Mouse (Mus musculus) kidney, embryonic 15.5 days (tissue): Measurements from ENCODE around the gene Cul4a. TPM values are rescaled to one million over a fixed set of nuclear protein-coding genes. Genes with fewer than 3 reads are reported as not detected.

Source experiments
- ATAC-seq: fragments of 200-750 bp; cut with Nextera tagmentation; replicated peaks from 2 replicates; pipeline ENCODE4 v1.8.0; 2017; ENCODE audit warnings: moderate TSS enrichment; ENCODE audit not compliant: low FRiP score
- H3K27ac ChIP-seq: fragments of 300-500 bp; sonication (generic); 2 replicates; pipeline ENCODE4 v1.5.1; 2015; ENCODE audit warnings: mild to moderate bottlenecking, inconsistent platforms
- H3K27me3 ChIP-seq: fragments of 300-500 bp; sonication (generic); 2 replicates; pipeline ENCODE4 v1.6.1; 2015; ENCODE audit warnings: inconsistent platforms
- H3K36me3 ChIP-seq: fragments of 300-500 bp; sonication (generic); 2 replicates; pipeline ENCODE4 v1.6.1; 2015; ENCODE audit warnings: inconsistent platforms
- H3K4me1 ChIP-seq: fragments of 300-500 bp; sonication (generic); 2 replicates; pipeline ENCODE4 v1.6.1; 2015; ENCODE audit warnings: inconsistent platforms
- H3K4me2 ChIP-seq: fragments of 300-500 bp; sonication (generic); 2 replicates; pipeline ENCODE4 v1.6.1; 2015; ENCODE audit warnings: moderate library complexity, mild to moderate bottlenecking, inconsistent platforms
- H3K4me3 ChIP-seq: fragments of 300-500 bp; sonication (generic); replicated peaks from 2 replicates; pipeline ENCODE4 v1.5.1; 2015; ENCODE audit warnings: mild to moderate bottlenecking, inconsistent platforms
- H3K9ac ChIP-seq: fragments of 300-500 bp; sonication (generic); 2 replicates; pipeline ENCODE4 v1.6.1; 2015; ENCODE audit warnings: mild to moderate bottlenecking, inconsistent platforms
- H3K9me3 ChIP-seq: fragments of 300-500 bp; sonication (generic); replicated peaks from 2 replicates; pipeline ENCODE4 v1.6.1; 2016; ENCODE audit warnings: inconsistent platforms
- WGBS: fragments of 180-500 bp; shearing (Covaris S2); methylation state at CpG from one replicate; pipeline ENCODE4 v1.1.7; 2015; ENCODE audit warnings: mixed read lengths; 5-methylcytosine and 5-hydroxymethylcytosine counted together
- polyA plus RNA-seq: library from polyadenylated mRNA; unstranded; fragments of >200 nt; fragmentation: Nextera tagmentation; extraction: Ambion mirVana; gene quantifications from 2 replicates; pipeline ENCODE4 v1.2.1, GENCODE M21; 2015

The Cul4a gene
- polyA plus RNA-seq, 1 experiment from 2014 or later: 105 TPM

GRCm38 (mm10) chr8:13148476-13148875, 43.1 kb downstream of the Cul4a start:
- no peaks in the 10 kb centered on the region for H3K9me3 ChIP-seq
- no peak for ATAC-seq
- no peaks in the 10 kb centered on the region for H3K27me3 ChIP-seq
- 84% methylated on average over 2 of the region's 2 CpGs for WGBS
- H3K27ac ChIP-seq: no peak overlapping the region
- no peaks in the 10 kb centered on the region for H3K4me1 ChIP-seq
- H3K4me2 ChIP-seq: no peak overlapping the region
- no peak overlapping the region for H3K9ac ChIP-seq
- peaks cover 61% of the 10 kb centered on the region for H3K36me3 ChIP-seq
- H3K4me3 ChIP-seq: no peak overlapping the region

DNA sequence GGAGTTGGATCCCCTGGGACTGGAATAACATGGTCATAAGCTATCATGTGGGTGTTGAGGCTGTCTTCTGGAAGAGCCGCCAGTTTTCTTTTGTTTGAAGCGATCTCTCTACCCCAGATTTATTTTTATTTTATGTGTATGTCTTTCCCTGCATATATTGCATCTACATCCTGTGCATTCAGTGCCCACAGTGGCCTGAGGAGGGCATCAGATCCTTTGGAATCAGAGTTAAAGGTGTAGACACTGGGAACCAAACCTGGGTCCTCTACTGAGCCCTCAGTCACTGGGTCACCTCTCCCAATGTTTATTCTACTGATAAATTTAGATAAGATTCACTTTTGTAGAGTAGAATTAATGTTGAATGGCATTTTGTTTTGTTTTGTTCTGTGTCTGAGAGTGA, 43.9 kb downstream of the Cul4a start:
- H3K36me3 ChIP-seq: peaks cover 54% of the 10 kb centered on the region
- 94% methylated on average over 2 of the region's 2 CpGs for WGBS

GRCm38 (mm10) chr8:13149866-13150265, 44.4 kb downstream of the Cul4a start:
- Histone ChIP-seq H3K9ac (no peak overlapping the region), H3K4me3 (no peak overlapping the region), H3K36me3 (peaks cover 48% of the 10 kb centered on the region), H3K4me1 (no peaks in the 10 kb centered on the region), H3K4me2 (no peak overlapping the region), H3K27me3 (no peaks in the 10 kb centered on the region), H3K9me3 (no peaks in the 10 kb centered on the region), H3K27ac (no peak overlapping the region)
- WGBS: 66% methylated on average over 5 of the region's 5 CpGs
- no peak for ATAC-seq

More for the DNA sequence above, 43.9 kb downstream of the Cul4a start:
- no peaks in the 10 kb centered on the region for H3K9me3 ChIP-seq
- no peak overlapping the region for H3K4me3 ChIP-seq
- no peak overlapping the region for H3K27ac ChIP-seq
- H3K27me3 ChIP-seq: no peaks in the 10 kb centered on the region
- no peak overlapping the region for H3K9ac ChIP-seq
- no peaks in the 10 kb centered on the region for H3K4me1 ChIP-seq
- ATAC-seq: no peak
- no peak overlapping the region for H3K4me2 ChIP-seq

DNA sequence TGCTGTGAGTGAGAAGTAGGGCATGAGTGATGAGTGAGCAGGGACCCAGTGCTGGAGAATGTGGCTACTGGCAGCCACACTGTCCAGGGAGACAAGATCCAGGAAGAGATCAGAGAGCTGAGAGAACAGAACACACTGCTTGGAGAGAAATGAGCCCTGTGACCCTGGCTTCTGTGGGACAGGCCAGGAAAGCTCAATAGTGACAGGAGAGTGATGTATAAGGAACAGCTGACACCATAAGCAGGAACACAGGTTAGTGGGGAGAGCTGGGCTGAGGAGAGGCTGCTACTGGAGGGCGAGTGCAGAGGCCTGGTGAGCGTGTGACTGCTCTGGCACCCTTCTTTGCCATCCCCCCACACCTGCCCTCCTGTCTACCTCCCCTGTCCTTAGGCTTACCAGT, 45.5 kb downstream of the Cul4a start:
- H3K36me3 ChIP-seq: peaks cover 38% of the 10 kb centered on the region
- H3K4me2 ChIP-seq: no peak overlapping the region
- no peak overlapping the region for H3K9ac ChIP-seq
- ATAC-seq: no peak
- no peaks in the 10 kb centered on the region for H3K9me3 ChIP-seq
- H3K4me1 ChIP-seq: no peaks in the 10 kb centered on the region
- no peak overlapping the region for H3K27ac ChIP-seq
- H3K4me3 ChIP-seq: no peak overlapping the region
- WGBS: 86% methylated on average over 2 of the region's 2 CpGs
- no peaks in the 10 kb centered on the region for H3K27me3 ChIP-seq

DNA sequence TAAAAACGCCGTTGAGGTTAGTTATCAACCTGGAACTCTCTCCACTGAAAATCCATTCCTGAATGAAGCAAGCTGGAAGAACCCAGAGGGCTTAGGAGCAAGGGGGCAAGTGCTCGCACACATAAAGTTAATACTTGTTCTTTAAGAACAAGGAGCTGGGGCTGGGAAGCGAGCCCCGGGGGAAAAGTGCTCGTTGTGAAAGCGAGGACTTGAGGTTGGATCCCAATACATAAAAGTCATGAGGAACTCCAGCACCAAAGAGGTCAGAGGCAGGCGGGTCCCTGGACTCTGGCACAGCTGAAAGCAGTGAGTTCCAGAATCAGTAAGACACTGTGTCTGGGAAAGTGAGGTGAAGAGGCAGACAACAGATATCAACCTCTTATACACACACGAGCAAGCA, 48.7 kb downstream of the Cul4a start:
- H3K27ac ChIP-seq: peak overlapping the region; percentile 7; the same call in 1 of the 2 replicates
- 75% methylated on average over 9 of the region's 9 CpGs for WGBS
- H3K4me1 ChIP-seq: peaks cover 5% of the 10 kb centered on the region
- H3K4me2 ChIP-seq: no peak overlapping the region
- H3K9ac ChIP-seq: no peak overlapping the region
- H3K9me3 ChIP-seq: no peaks in the 10 kb centered on the region
- H3K4me3 ChIP-seq: no peak overlapping the region
- H3K36me3 ChIP-seq: peaks cover 10% of the 10 kb centered on the region
- no peaks in the 10 kb centered on the region for H3K27me3 ChIP-seq
- no peak for ATAC-seq

- 75% methylated on average over 9 of the region's 9 CpGs for WGBS
- H3K27ac ChIP-seq: no peak overlapping the region
- no peaks in the 10 kb centered on the region for H3K27me3 ChIP-seq
- ATAC-seq: no peak
- no peak overlapping the region for H3K9ac ChIP-seq
- H3K4me1 ChIP-seq: peaks cover 11% of the 10 kb centered on the region
- no peak overlapping the region for H3K4me3 ChIP-seq
- H3K4me2 ChIP-seq: no peak overlapping the region
- H3K9me3 ChIP-seq: no peaks in the 10 kb centered on the region
- H3K36me3 ChIP-seq: no peaks in the 10 kb centered on the region
Observed at GRCm38 (mm10) chr8:13155358-13155757, 49.9 kb downstream of the Cul4a start.

DNA sequence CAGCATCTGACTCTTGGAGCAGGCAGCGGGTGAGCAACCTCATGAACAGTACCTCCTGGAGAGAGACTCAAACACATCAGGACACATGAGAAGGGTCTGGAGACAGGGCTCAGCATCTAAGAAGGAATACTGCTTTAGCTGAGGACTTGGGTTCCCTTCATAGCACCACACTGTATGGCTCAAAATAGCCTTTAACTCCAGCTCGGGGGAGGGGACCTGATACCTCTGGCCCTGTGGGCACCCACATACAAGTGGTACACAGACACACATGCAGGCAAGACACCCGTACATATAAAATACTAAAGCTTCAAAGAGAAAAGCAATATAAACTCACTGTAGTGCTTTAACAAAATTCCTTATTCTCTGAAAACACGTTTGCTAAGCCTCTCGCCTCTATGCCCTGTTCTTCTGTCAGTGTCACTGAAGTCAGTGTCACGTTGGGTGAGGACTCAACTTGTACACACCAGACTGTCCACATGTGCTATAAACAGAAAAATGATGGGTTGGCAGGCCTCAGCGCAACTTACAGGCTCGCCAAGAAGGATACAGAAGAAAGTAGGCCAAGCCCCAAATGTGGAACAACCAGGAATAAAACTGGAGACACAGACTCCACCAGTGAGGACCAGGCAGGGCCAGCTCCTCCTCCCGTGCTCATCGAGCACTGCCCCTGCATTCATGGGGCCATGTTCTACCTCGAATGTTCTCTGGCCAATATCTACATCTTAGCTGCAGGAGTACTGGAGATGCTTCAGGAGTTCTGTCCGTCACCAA, 51.1 kb downstream of the Cul4a start:
- 0 out of 2 replicates have a peak, but pooled peaks cover 4% of the 10 kb centered on the region for H3K36me3 ChIP-seq
- ATAC-seq: no peak

GRCm38 (mm10) chr8:13158718-13159376, 53.4 kb downstream of the Cul4a start, which contains the start of gene Lamp1:
Gene Lamp1, plus strand, starts transcription at chr8:13159161.
- Histone ChIP-seq H3K27ac (peak within 1 kb of the TSS; percentile 73), H3K4me3 (peak within 1 kb of the TSS; percentile 100), H3K27me3 (no peaks in the 10 kb centered on the region), H3K9ac (peak within 1 kb of the TSS; percentile 79), H3K4me1 (peaks cover 19% of the 10 kb centered on the region), H3K4me2 (peak within 1 kb of the TSS; percentile 83), H3K36me3 (0 out of 2 replicates have a peak, but pooled peaks cover 4% of the 10 kb centered on the region), H3K9me3 (no peaks in the 10 kb centered on the region)
- ATAC-seq: peak; percentile 97
- under 1% methylated on average over 40 of the region's 50 CpGs for WGBS

More for the DNA sequence above, 51.1 kb downstream of the Cul4a start:
- WGBS: 77% methylated on average over 12 of the region's 12 CpGs
- no peaks in the 10 kb centered on the region for H3K9me3 ChIP-seq
- no peak overlapping the region for H3K9ac ChIP-seq
- peaks cover 16% of the 10 kb centered on the region for H3K4me1 ChIP-seq
- H3K27me3 ChIP-seq: no peaks in the 10 kb centered on the region
- no peak overlapping the region for H3K4me2 ChIP-seq
- no peak overlapping the region for H3K4me3 ChIP-seq
- no peak overlapping the region for H3K27ac ChIP-seq

DNA sequence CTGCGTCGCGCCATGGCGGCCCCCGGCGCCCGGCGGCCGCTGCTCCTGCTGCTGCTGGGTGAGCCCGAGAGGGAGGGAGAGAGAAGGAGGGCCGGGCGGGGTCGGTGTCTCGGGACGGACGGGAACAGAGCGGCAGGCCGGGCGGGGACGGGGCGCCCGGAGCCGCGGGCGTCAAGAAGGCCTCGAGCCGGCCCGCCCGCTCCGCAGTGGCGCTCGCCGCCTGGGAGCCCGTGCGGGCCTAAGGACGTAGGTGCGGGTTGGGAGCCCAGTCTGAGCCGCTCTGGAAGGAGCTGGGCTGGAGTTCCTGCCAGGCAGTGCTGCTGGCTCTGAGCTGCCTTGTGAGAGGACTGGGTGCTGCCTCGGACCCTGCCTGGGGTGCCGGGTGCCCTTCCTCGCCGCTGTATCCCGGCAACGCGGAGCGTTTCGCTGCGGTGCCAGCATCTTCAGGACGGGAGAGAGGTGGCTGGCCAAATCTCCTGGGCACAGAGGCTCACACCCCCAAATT, 54.0 kb downstream of the Cul4a start:
- 0 out of 2 replicates have a peak, but pooled peaks cover 4% of the 10 kb centered on the region for H3K36me3 ChIP-seq
- WGBS: under 1% methylated on average over 41 of the region's 49 CpGs
- peak overlapping the region; percentile 73 for H3K27ac ChIP-seq
- peak overlapping the region; percentile 100 for H3K4me3 ChIP-seq
- H3K9me3 ChIP-seq: no peaks in the 10 kb centered on the region
- peak overlapping the region; percentile 83 for H3K4me2 ChIP-seq
- no peaks in the 10 kb centered on the region for H3K27me3 ChIP-seq
- peaks cover 19% of the 10 kb centered on the region for H3K4me1 ChIP-seq
- peak overlapping the region; percentile 79 for H3K9ac ChIP-seq
- ATAC-seq: peak; percentile 63

DNA sequence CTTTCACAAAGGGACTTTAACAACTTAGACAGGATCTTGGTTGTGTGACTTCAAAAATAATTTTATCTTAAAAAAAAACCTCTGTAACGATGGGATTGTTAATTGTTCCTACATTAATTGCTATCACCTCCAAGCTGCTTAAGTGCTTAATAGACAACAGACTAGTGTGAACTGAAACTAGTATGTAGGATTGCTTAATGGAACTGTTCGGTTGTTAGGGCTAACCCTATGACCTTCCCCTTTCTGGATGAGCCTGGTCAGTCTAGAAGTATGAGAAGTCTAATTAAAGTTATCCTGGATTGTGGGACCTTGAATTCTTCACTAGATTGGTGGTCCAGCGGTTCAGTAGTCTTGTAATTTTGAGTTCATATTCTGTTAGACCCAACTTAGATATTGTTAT, 55.3 kb downstream of the Cul4a start:
- Histone ChIP-seq H3K27ac (no peak overlapping the region), H3K9me3 (no peaks in the 10 kb centered on the region), H3K9ac (peak overlapping the region; percentile 79), H3K4me1 (peaks cover 19% of the 10 kb centered on the region), H3K27me3 (no peaks in the 10 kb centered on the region), H3K36me3 (peaks cover 8% of the 10 kb centered on the region), H3K4me3 (peak overlapping the region; percentile 100), H3K4me2 (peak overlapping the region; percentile 83)
- 77% methylated on average over 3 of the region's 3 CpGs for WGBS
- no peak for ATAC-seq

GRCm38 (mm10) chr8:13162098-13162497, 56.7 kb downstream of the Cul4a start:
- WGBS: 92% methylated on average over 6 of the region's 6 CpGs
- Histone ChIP-seq H3K4me3 (no peak overlapping the region), H3K4me1 (peaks cover 19% of the 10 kb centered on the region), H3K4me2 (no peak overlapping the region), H3K9ac (no peak overlapping the region), H3K27ac (no peak overlapping the region), H3K9me3 (no peaks in the 10 kb centered on the region), H3K36me3 (peaks cover 22% of the 10 kb centered on the region), H3K27me3 (no peaks in the 10 kb centered on the region)
- no peak for ATAC-seq

DNA sequence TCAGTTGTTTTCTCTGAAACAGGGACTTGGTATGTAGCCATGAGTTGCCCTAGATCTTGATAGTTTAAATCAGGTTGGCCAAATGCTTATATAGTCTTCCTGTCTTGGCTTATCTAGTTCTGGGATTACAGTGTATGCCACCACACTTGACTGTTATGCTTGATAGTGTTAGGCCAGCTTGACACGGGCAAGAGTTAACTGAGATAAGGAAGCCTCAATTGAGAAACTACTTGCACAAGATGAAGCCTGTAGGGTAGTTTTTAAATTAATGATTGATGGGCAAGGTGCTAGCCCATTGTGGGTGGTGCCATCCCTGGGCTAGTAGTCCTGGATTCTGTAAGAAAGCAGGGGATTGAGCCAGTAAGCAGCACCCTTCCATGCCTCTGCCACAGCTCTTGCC, 58.1 kb downstream of the Cul4a start:
- Histone ChIP-seq H3K4me3 (no peak overlapping the region), H3K9me3 (no peaks in the 10 kb centered on the region), H3K27me3 (no peaks in the 10 kb centered on the region), H3K4me1 (peaks cover 16% of the 10 kb centered on the region), H3K9ac (no peak overlapping the region), H3K4me2 (no peak overlapping the region), H3K36me3 (peaks cover 37% of the 10 kb centered on the region), H3K27ac (no peak overlapping the region)
- 77% methylated on average over 1 of the region's 1 CpGs for WGBS
- ATAC-seq: no peak
